1 mouse cellular context compared by ENCODE assay signal in the genomic region with DNA sequence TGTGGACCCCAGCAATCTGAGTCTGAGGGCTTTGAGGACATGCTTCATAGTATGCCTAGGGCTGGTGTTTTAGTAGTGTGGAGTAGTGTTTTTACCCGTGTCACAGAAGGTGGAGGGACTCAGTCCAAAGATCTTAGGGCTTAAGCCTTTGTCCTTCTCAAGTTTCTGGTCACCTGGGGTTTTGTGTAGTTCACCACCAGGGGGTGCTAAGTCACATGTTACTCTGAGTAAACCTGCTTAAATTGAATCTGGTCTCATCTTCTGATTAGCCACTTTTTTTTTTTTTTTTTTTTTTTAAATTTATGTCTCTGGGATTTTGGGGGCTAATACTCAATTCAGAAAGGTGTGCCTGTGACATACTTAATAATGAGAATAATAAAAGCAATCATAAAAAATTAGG.
TF ChIP-seq lines count a peak whose summit lies in the region.

No protein-coding gene starts in this region.

TF ChIP-seq in CH12.LX, 34 proteins besides CTCF, POLR2A, EP300 and RAD21:
- TF ChIP-seq MAFK (IDR thresholded peaks at IDR 0.05; ENCODE audit: insufficient replicate concordance, low read length), result no peak
- no peak for TF ChIP-seq E2F4 (IDR thresholded peaks at IDR 0.05; ENCODE audit: insufficient replicate concordance, low read depth, low read length)
- peak; percentile 70 for TF ChIP-seq SMC3 (IDR thresholded peaks at IDR 0.05; ENCODE audit: low read depth, low read length)
- no peak for TF ChIP-seq USF1 (IDR thresholded peaks at IDR 0.05; ENCODE audit: low read depth, low read length)
- peak; percentile 80 for TF ChIP-seq ZNF384 (IDR thresholded peaks at IDR 0.05; ENCODE audit: low read depth, low read length)
- peak; percentile 40; the same call in 1 of the 2 replicates for TF ChIP-seq MYC (IDR thresholded peaks at IDR 0.05; ENCODE audit: low read depth, low read length)
